Mouse (Mus musculus) spleen, postnatal 0 days (tissue): Measurements from ENCODE around the gene Brat1. TPM values are rescaled to one million over a fixed set of nuclear protein-coding genes. Genes with fewer than 3 reads are reported as not detected.

Experiments
- polyA plus RNA-seq: library from polyadenylated mRNA; unstranded; fragments of >200 nt; fragmentation: Nextera tagmentation; extraction: Ambion mirVana; gene quantifications from 2 replicates; pipeline ENCODE4 v1.2.1, GENCODE M21; 2015

The Brat1 gene
- 7.6 and 9.6 TPM in 2 replicates for polyA plus RNA-seq

GRCm38 (mm10) chr5:140704378-140705251 lies at the start of gene Brat1:
Gene Brat1 (plus strand): TSS chr5:140705011.

GRCm38 (mm10) chr5:140702103-140702513 lies 2.7 kb upstream of the Brat1 start, which contains the start of gene Iqce:
Gene Iqce (minus strand): TSS chr5:140702378.

GRCm38 (mm10) chr5:140723822-140724221 lies 19.0 kb downstream of the Brat1 start, which contains the start of gene Amz1:
Gene Amz1 (plus strand): TSS chr5:140724127.

Other genes with a start within 250 kb of the Brat1 start
- gene Chst12, start 199.5 kb upstream of the Brat1 start, polyA plus RNA-seq, result 14.2 and 19.5 TPM in 2 replicates
- gene Grifin, start 139.9 kb upstream of the Brat1 start, polyA plus RNA-seq, result 0.42 TPM in 1 of 2 replicates, not detected in the other
- 14.0 and 18.7 TPM in 2 replicates for gene Lfng, start 97.7 kb upstream of the Brat1 start, polyA plus RNA-seq
- gene Ttyh3, start 56.0 kb upstream of the Brat1 start, polyA plus RNA-seq, result 11.5 and 13.7 TPM in 2 replicates
- gene Iqce, start 2.6 kb upstream of the Brat1 start, polyA plus RNA-seq, result 5.7 and 6.1 TPM in 2 replicates
- gene Amz1, start 19.1 kb downstream of the Brat1 start, polyA plus RNA-seq, result 1.6 and 2.5 TPM in 2 replicates
- 11.1 and 14.0 TPM in 2 replicates for gene Gna12, start 125.4 kb downstream of the Brat1 start, polyA plus RNA-seq